Mouse (Mus musculus) neutrophil, adult 83 days (primary cell): ENCODE data around the gene Dgka. TPM values are rescaled to one million over a fixed set of nuclear protein-coding genes. Genes with fewer than 3 reads are reported as not detected.

Experiments
- total RNA-seq, 2 experiments: library from RNA; stranded (reverse); gene quantifications; one replicate each; pipeline ENCODE4 v1.2.4; 2023

Gene Dgka
- total RNA-seq: 10 to 100 TPM; 42.5 to 51.0 TPM

DNA sequence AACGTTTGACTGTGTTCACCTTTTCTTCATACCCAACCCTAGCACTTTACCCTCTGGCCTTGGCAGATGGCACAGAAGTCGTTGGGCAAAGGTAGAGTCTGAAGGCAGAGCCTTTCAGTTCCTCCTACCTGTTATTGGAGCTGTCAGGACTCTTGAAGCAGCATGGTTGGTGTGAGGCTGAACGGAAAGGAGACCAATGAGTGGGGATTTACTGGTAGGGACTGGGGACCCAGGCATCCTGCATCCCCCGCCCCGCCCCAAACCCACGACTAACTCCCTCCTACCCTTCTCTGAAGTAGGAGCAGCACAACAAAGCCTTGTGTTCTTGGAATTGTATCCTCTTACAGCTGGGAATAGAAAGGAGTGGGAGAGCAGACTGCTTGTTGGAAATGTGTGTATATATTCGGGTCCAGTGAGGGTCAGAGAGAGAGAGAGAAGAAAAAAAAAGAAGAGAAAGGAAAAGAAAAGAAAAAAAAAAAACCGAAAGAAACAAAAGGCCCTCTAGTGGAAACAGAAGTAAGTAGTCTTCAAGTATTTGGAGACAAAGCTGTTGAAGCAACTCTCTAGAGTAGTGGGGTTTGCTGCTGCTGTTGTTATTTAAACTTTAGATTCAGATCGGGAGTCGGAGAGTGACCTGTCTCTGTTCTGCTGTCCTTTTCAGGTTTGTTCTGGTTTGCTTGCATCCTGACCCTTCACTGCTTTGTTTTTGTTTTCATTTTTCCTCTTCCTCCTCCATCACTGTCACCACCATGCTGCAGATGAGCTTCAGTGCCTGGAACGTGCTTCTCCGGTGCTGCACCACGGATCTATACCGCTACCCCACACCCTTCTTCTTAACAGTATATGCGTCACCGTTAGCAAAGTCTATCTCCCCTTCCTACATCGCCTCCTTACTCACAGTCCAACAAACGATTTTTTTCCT lies at the start of gene Dgka:
Dgka (minus strand) TSS at position 176 of the 922 bp plus-strand sequence.

GRCm38 (mm10) chr10:128790398-128791124 lies 45.9 kb upstream of the Dgka start, which contains the start of gene Mmp19:
Gene Mmp19 (plus strand): TSS chr10:128790910.

DNA sequence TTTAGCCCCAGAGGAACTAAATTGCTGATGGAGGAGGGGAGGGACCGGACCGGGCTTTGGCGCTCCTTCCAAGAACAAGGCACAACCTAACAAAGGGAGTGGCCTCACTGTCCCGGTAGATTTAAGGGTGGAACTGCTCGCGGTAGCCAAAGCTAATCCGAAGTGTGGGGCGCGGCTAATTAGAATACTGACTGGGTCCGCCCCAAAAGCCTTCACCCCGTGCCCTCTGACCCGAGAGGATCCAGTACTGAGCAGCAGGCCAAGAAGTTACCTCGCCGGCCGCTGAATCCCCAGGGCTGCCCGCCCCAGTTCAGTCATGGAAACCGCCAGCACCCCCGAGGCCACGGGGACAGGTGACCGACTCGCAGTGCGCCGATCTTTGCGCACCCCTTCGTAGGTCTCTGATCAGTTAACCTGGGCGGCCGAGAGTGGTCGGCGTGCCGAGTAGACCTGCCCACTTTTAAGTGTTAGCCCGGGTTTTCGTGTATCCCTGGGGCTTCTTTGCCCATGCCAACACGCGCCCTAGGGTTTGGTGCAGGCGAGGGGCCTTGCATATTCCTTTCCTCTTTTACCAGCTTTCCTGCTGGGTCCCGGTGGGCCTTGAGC lies 3.1 kb upstream of the Dgka start, which contains the start of gene Pym1:
Pym1 (plus strand) TSS at position 244 of the 606 bp plus-strand sequence.

GRCm38 (mm10) chr10:128704491-128705316 lies 40.0 kb downstream of the Dgka start, which contains the start of gene Cdk2:
Gene Cdk2 (minus strand): TSS chr10:128705031.

DNA sequence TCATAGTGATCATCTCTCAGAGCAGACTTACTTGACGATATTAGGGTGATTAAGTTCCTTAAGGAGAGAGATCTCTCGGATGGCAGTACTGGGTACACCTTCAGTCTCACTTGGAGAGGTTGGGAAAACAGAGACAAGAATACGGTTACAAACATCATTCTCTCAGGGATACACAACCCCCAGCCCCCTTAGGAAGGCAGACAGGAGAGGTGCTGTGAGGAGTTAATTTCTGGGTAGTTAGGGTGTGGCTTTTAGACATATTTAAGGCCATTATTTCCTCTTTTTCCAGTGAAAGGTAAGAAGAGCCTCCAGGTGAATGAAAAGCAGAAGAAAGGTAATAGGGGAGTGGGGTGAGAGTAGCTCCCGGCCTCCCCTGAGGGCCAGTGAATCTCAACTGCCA lies 40.8 kb downstream of the Dgka start, which contains the start of gene Pmel:
Pmel (plus strand) TSS at position 301 of the 400 bp plus-strand sequence.

DNA sequence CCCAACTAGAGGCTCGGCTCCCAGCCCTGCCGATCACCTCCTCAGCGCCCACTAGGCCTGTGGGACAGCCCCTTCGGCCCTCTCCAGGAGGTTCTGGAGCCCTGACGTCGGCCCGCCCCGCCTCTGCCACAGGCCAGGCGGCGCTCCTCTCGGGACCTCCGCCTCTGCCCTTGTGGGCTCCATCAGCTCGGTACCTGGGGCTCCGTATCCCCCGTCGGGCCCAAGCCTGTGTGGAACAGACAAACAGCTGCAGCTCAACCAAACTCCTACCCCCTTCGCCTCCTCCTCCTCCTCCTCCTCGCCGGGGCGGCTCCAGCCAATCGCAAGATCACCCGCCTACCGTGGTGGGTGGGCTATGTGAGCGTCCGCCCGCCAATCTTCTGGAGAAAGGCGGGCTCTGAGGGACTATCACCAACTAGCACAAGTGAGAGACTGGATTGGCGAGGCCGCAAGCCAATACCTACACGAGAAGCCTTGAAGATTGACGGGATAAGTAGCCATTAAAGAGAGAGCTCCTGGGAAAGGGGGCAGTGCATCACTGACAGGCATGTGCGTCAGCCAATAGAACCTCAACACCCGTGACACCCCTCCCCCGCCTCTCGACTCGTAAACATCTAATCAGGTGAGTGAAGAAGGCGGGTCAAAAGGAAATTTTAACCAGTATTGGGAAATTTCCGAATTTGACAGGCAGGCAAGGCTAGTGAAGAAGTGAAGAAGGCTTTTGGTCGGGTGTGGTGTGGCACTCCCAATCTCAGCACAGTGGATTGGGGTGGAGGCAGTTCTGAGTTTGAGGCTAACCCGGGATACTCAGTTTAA lies 48.5 kb downstream of the Dgka start, which contains the start of gene Rab5b:
Rab5b (minus strand) TSS at position 273 of the 816 bp plus-strand sequence.

DNA sequence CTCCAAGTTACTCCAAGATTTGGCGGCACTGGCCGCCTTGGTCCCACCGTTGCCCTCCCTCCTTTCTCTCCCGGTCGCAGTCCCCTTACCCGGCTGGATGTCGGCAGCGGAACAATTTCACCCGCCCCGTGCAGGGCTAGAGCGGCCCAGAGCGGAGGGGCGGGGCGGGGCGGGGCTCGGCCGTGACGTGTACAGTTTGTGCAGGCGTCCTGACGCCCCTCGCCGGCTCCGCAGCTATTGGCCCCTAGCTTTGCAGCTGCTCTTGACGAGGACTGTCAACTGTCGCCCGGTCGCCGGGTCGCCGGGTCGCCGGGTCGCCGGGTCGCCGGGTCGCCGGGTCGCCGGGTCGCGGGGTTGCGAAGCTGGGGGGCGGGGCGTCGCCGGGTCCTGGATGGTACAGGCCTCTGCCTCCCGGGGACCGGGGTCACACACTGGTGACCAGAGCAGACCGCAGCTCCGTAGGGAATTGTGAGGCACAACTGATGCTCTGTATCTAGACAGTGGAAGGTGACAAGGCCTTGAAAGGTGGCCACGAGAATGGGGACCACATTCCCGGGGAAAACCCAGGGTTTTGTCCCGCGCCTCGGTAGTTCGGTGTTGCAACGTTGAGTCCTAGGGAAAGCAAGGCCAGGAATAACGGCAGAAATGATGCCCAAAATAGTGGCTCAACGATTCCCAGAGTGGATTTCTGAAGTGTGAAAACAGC lies 70.7 kb downstream of the Dgka start, which contains the start of gene Suox:
Suox (minus strand) TSS at position 311 of the 706 bp plus-strand sequence.

Other genes with a start within 250 kb of the Dgka start
- 1 to 10 TPM; 2.3 to 2.7 TPM for gene Myl6b, start 246.2 kb downstream of the Dgka start, total RNA-seq
- gene Esyt1, start 219.0 kb downstream of the Dgka start, total RNA-seq: 100 to 1,000 TPM; 141 to 160 TPM
- 10 to 100 TPM; 25.3 to 27.3 TPM for gene Zc3h10, start 197.1 kb downstream of the Dgka start, total RNA-seq
- 1,000 to 10,000 TPM; 1,718 to 1,914 TPM for gene Rpl41, start 195.6 kb downstream of the Dgka start, total RNA-seq
- gene Pa2g4, start 178.9 kb downstream of the Dgka start, total RNA-seq: 10 to 100 TPM; 50.1 to 53.8 TPM
- 1 to 10 TPM in 1 of 2 experiments, under 1 TPM in 1; 0.85 to 1.1 TPM for gene Erbb3, start 155.2 kb downstream of the Dgka start, total RNA-seq
- gene Rps26, start 118.1 kb downstream of the Dgka start, total RNA-seq: 100 to 1,000 TPM; 512 to 560 TPM
- not detected for gene Ikzf4, start 98.9 kb downstream of the Dgka start, total RNA-seq
- 1 to 10 TPM; 3.1 to 4.9 TPM for gene Suox, start 70.8 kb downstream of the Dgka start, total RNA-seq
- gene Rab5b, start 48.6 kb downstream of the Dgka start, total RNA-seq: 100 to 1,000 TPM; 108 to 111 TPM
- 1 to 10 TPM; 2.4 to 3.0 TPM for gene Pmel, start 40.7 kb downstream of the Dgka start, total RNA-seq
- 10 to 100 TPM; 81.0 to 81.2 TPM for gene Cdk2, start 39.8 kb downstream of the Dgka start, total RNA-seq
- 10 to 100 TPM; 18.2 to 22.3 TPM for gene Pym1, start 3.0 kb upstream of the Dgka start, total RNA-seq
- gene Mmp19, start 46.1 kb upstream of the Dgka start, total RNA-seq: 1 to 10 TPM; 6.6 to 7.3 TPM
- 10 to 100 TPM; 59.8 to 65.1 TPM for gene Dnajc14, start 59.2 kb upstream of the Dgka start, total RNA-seq
- gene Tmem198b, start 59.5 kb upstream of the Dgka start, total RNA-seq: 1 to 10 TPM; 5.7 to 6.5 TPM
- gene Sarnp, start 72.5 kb upstream of the Dgka start, total RNA-seq: 10 to 100 TPM; 34.9 to 38.9 TPM
- gene Ormdl2, start 76.8 kb upstream of the Dgka start, total RNA-seq: 10 to 100 TPM; 20.5 to 25.1 TPM
- under 1 TPM in 1 of 2 experiments, not detected in 1; 0.13 TPM for gene Gdf11, start 146.9 kb upstream of the Dgka start, total RNA-seq
- 100 to 1,000 TPM; 136 to 156 TPM for gene Cd63, start 156.1 kb upstream of the Dgka start, total RNA-seq
- gene Rdh5, start 178.0 kb upstream of the Dgka start, total RNA-seq: 1 to 10 TPM; 3.2 to 6.0 TPM
- 10 to 100 TPM; 80.0 to 90.6 TPM for gene Bloc1s1, start 179.2 kb upstream of the Dgka start, total RNA-seq
- gene Itga7, start 189.0 kb upstream of the Dgka start, total RNA-seq: under 1 TPM in 1 of 2 experiments, not detected in 1; 0.09 TPM
- gene Mettl7b, start 216.1 kb upstream of the Dgka start, total RNA-seq: not detected
- not detected for gene Olfr9, start 244.6 kb upstream of the Dgka start, total RNA-seq